Mouse (Mus musculus): Measurements from ENCODE around the gene Ucn.

Ucn gene

DNA sequence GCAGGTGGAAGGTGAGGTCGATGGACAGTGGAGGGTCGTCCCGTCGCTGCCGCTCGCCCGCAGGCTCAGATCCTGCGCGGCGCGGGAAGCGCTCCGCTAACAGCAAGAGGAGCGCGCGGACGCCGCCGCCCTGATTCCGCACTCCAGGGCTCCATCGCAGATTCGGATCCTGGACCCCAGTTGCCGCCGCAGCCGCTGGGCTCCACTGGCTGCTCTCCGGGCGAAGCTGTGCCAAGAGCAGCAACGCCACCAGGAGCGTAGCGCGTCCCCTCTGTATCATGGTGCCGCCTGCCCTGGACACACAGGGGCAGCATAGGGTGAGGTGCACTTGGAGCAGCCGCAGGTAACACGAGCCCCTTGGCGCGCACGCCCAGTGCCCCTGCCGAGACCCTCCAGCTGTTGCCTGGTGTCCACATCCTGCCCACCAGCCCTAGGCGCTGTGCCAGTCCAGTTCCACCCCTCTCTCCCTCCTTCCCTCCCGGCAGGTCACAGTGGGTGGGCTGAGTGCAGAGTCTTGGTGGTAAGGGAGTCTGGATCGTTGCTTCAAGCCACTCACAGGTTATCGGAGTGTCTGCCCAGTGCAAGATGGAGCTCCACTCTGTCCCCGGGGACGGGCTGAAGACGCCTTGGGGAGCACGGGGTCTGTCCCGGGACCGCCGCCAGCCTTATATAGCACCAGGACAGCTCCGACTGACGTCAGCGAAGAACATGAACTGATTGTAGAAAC lies at the start of gene Ucn:
TSS of gene Ucn (minus strand) at position 589 of the 727 bp plus-strand sequence.
- DNase-seq (ENCODE audit: low read depth, low spot score) = no peak

DNA sequence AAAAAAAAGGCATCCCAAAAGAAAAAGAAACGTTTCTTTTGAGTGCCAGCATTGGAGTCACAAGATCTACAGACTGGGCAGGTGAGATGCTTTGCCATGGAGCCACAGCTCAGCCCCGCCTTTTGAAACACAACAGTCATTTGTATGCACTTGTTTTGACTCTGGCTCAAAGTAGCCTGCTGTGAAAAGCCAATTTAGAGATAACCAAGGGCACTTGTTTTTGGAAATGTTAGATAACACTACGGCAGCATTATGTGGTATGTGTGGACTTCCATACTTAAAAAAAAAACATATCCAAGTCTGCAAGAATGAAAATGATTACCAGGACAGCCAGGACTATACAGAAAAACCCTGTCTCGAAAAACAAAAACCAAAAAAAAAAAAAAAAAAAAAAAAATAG lies 45.0 kb upstream of the Ucn start:
- DNase-seq (ENCODE audit: low read depth, low spot score) = no peak

DNA sequence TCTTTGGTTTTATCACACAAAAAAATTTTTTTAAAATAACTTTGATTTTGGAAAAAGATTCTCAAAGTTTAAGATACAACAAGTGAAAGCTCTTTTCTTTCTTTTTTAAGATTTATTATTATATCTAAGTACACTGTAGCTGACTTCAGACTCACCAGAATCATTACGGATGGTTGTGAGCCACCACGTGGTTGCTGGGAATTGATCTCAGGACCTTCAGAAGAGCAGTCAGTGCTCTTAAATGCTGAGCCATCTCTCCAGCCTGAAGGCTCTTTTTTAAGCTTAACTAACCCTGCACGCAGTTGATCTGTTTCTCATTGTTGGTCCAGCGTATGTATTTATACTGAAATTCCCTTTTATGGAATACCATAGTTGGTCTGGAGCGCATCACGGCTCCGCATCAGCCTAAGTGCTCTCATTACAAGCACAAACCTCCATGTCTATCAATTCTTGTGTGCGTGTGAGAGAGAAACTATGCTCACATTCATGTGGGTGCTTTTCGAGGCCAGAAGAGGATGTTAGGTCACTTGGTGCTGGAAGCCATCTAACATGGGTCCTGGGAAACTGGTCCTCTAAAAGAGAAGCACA lies 42.6 kb upstream of the Ucn start:
- DNase-seq (ENCODE audit: low read depth, low spot score) = no peak

DNA sequence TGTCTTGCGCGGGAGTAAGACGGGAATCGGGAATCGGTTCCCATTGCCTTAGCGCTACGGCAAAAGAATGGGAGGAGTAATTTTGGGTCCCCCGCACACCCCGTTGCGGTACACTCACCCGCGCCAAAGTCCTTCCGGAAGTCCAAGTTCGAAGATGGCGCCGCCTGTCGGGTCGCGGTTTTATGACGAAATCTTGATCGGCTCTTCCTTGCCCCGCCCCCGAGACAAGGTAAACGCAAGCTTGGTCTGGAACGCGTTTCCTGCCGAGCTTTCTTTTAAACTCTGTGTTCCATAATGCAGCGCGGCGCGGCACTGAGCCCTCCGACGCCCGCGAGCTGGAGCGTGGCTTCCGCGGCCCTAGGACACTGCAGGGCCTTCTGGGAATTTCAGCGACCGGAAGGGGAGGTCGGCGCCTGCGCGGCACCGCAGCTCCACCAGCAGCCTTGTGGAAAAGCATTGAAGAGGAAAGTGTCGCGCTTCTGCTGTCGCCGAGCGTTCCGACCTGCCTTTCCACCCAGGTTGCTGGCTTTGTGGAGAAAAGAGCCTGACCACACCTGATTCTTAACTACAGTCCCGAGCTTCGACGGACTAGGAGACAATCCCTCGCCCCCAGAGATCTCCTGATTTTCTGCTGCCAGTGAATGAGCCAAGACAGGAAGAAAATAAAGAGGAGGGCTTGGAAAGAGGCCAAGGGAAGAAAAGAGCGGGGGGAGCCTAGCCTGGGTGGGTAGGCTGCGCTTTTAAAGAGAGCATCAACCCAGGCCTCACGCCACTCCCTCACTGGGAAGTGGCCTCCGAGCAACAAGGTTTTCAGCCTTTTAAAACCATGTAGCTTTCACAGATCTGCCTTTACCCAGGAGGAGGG lies 41.4 kb upstream of the Ucn start, which contains the start of the genes Gm29609 and Gtf3c2:
TSS of gene Gm29609 (minus strand) at position 146 of the 865 bp plus-strand sequence.
TSS of gene Gtf3c2 (minus strand) at position 379 of the 865 bp plus-strand sequence.
- DNase-seq (ENCODE audit: low read depth, low spot score) = peak; percentile 93

DNA sequence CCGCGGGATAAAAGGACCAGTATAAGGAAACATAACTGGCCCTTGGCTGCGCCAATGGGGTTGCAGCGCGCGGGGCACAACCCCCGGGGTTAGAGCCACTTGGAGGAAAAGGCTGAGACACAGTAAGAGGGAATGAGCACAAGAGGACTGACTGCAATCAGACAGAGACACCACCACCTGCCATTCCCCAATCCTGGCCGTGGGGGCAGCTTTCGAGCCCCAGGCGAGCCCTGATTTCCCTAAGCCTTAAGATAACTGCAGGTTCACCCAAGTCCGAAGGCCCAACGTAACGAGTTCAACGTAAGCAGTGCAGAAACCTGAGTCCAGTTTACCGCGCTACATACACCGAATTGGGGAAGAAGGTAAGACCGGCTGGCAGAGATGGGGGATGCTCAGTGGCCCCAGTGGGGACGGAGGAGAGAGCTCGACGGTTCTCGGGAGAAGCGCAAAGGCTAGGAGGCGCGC lies 40.7 kb upstream of the Ucn start:
- DNase-seq (ENCODE audit: low read depth, low spot score) = no peak

DNA sequence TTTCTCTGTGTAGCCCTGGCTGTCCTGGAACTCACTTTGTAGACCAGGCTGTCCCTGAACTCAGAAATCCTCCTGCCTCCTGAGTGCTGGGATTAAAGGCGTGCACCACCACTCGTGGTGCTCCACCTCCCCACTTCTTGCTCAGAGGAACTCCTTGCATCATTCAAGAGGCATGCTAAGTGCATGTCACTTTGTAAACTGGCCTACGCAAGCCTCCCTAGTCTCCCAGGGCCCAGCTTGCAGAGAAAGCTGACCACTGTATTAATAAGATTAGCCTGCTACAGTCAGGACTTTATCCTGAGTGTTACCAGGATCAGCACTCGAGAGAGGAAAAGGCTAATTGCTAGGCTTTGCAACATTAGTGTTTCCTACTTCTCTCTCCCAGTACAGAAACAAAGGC lies 30.0 kb upstream of the Ucn start:
- DNase-seq (ENCODE audit: low read depth, low spot score) = no peak

DNA sequence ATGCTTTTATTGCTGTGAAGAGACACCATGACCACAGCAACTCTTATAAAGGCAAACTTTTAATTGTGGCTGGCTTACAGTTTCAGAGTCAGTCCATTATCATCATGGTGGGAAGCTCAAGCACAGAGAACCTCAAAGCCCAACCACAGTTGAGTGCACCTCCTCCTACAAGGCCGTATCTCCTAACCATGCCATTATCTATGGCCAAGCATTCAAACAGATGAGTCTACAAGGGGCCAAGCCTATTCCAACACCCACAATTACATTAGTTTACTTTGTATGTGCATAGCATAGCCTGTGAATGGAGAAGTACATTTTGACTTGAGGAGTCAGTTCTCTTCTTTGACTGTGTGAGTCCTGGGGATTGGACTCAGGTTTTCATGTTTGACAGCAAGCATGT lies 26.2 kb upstream of the Ucn start:
- DNase-seq (ENCODE audit: low read depth, low spot score) = no peak

DNA sequence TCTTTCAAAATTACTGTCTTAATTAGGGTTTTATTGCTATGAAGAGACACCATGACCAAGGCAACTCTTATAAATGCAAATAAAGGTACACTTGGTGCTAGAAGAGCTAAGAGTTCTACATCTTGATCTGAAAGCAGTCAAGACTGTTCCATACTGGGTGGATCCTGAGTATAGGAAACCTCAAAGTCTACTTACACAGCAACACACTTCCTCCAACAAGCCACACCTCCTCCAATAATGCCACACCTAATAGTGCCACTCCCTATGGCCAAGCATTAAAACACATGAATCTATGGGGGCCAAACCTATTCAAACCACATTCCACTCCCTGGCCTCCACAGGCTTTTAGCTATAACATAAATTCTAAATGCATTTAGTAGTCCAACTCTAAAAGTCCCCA lies 23.8 kb upstream of the Ucn start:
- no peak for DNase-seq (ENCODE audit: low read depth, low spot score)

DNA sequence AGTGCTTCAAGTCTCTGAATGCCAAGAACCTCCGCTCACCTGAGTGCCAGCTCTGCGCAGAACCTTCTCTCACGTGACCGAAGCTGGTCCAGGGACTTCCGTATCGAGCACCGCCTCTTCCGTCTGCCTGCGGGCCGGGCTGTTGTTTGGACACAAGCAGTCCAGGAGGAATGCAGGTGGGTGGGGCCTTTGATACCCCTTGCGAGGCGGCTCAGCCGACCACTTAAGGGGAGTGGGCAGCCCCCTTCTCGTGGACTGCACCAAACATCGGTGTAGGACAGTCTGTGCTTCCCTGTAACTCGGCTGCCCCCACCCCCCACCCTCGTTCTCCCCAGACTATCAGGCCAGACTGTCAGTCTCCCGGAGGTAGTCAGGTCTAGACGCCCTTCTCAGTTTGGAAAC lies 15.5 kb upstream of the Ucn start, which contains the start of gene Mpv17:
TSS of gene Mpv17 (minus strand) at position 100 of the 402 bp plus-strand sequence.
- DNase-seq (ENCODE audit: low read depth, low spot score) = peak; percentile 60

DNA sequence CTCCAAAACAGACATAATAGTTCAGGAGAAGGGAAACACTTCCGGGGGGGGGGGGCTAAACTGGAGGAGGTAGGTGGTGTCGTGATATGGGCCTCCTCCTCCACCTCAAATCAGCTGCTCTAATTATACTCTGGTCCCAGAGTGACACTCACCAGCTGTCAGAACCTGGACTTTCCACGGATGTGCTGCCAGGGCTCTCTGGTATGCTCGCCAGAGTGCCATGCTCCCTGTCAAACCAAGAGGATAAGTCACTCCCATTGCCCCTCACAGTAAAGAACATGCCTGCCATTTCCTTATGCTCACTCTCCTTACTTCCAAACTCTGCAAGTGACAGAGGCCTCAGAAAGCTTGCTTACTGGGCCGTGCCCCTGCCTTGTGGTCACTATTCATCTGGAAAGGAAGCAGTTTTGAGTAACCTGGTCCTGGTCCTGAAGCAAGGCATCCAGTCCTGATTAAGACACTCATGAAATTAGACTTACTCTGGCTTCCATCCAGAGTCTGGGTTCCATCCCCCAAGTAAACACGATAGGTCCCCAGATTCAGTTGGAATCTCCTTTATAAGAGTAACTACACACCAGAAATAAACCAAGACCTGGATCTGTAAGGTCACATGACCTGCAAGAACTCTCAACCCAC lies 15.0 kb upstream of the Ucn start:
- DNase-seq (ENCODE audit: low read depth, low spot score) = no peak

DNA sequence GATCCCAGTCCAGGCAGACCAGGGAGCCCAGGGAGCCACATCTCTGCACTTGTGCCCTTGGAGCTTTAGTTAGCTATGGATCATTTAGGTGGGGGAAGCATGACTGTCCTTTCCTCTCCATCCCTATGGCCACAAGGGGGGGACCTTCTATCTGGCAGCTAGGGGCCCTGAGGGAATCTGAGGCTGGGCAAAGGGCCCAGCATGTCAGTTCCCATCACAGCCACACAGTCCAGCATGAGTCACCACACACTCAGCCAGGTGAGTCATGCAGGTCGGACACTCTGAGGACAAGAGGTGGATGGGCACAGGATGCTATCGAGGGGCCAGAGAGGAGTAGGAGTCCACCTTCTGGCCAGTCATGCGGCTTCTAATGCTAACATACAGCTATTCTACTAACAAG lies 13.1 kb upstream of the Ucn start:
- no peak for DNase-seq (ENCODE audit: low read depth, low spot score)

DNA sequence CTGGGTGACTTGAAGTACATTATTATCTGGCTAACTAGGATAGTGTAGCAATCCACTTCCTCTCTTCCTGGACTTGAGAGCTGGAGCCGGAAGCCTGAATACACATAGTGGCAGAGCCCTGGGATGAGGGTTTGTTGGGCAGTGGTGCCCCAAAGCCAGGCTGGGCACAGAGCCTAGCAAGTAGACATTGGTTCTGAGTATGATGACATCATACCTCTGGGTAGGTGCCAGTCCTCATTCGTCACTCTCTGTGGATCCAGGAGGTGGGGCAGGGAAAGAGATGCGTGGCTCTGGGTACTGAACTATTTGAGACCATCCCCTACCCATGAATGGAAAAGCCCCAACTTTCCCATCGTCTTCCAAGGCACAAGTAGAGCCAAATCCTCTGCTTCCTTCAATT lies 11.2 kb upstream of the Ucn start:
- no peak for DNase-seq (ENCODE audit: low read depth, low spot score)

DNA sequence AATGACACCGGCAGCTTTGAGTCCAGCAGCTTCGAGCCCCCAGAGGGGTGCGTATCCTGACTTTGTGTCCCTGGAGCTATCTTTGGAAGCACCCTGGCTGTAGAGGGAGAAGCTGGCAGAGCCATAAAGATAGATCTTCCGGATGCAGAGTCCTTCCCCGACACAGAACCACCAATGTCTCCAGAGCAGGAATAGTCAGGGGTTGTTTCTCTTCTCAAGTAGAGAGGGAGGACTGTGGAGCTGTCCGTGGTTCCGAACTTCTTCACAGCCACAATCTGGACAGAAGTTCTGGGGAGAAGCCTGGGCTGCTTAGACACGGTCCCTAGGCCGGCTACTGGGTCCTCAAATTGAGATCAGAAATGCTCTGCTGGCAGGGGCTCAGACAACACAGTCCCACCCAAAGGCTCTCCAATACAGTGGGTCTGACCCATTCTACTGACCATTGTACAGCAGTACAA lies 368 bp upstream of the Ucn start:
- DNase-seq (ENCODE audit: low read depth, low spot score) = no peak

DNA sequence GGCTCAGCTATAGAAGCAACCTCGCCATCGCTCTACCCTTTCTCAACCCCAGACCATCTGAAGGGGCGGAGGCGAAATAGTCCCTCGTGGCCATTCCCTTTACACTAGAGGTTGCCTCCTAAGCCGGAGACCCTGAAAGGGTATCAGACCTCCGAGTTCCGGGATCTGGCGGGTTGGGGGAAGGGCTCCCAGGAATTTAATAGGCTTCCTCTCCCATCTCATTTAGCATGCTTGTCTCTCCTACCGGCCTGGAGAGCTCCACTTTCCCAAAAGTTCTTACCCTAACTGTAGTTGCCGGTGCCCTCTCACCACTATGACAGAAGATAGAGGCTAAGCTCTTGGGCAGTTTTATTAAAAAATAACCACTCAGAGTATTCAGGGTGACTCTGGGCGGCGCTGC lies 971 bp downstream of the Ucn start:
- DNase-seq (ENCODE audit: low read depth, low spot score) = no peak

DNA sequence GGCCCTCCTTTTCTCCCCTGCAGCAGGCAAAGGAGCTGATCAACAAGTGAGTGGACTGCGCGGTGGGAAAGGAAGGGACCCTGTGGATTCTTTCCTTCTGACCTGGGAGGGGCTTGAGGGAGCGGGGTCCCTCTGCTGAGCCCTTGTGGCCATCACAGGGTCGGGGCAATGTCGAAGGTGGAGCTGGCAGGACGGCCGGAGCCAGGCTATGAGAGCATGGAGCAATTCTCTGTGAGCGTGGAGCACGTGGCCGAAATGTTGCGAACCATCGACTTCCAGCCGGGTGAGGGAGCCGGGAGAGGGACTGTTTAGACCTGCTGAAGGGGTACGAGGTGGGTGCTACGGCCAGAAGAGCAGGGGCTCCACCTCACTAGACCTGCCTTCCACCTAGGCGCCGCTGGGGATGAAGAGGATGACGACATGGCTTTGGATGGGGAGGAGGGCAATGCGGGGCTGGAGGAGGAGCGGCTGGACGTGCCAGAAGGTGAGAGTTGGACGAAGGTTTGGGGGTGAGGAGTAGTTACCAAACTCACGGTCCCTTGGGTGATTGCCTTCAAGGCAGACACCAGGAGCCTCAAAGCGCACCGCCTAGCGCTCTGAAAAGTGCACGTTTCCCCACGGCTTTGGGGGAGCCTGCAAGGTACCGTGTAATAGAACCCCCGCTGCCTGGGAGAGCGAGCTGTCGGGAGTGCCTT lies 1.8 kb downstream of the Ucn start:
- DNase-seq (ENCODE audit: low read depth, low spot score) = no peak

DNA sequence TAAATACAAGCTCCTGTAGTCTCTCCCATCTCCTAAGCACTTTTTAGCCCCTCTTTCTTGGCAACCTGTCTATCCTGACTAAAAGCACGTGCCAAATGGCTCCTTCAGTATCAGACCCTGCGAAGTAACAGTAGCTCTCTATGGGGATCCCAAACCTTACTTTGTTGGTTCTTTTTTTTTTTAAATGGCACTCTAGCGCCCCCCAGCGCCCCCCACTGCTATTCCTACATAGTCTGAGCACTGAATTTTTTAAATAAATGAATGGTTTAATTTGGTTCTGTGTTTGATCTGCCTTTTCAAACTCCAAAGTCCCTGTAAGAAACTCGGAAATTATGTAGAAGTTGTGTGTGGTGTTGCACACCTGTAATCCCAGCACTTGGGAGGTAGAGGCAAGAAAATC lies 12.6 kb downstream of the Ucn start:
- no peak for DNase-seq (ENCODE audit: low read depth, low spot score)

DNA sequence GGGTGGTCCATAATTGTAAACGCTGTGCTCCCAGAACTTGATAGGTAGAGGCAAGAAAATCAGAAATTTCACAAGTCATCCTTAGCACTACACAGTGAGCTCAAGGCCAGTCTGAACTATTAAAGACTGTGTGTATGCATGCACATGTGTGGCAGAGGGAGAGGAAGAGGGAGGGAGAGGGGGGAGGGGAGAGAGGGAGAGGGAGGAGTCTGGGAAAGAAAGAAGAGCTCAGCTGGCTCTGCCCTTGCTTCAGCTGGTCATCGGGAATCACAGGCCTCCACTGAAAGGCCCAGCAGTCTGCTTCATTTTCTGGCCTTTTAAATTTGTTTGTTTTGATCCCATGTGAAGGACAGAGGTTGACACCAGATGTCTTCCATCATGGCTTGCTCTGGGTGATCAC lies 15.1 kb downstream of the Ucn start:
- DNase-seq (ENCODE audit: low read depth, low spot score) = no peak

DNA sequence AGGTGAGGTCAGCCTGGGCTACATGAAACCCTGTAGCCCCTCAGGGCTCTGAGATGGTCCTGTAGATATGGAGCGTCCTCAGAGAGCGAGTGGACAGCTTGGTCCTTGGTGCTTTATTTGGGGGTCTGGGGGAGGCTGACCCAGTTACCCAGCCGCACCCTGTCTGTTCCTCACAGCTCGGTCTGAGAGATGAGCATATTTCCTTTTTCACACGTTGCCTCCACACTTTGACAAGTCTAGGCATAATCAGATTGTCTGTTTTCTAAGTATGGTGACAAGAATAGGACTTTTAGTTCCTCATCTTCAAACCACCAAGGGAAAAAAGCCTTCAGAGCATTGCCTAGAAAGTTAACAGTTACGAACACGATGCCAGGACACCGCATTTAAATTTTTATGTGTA lies 17.5 kb downstream of the Ucn start:
- DNase-seq (ENCODE audit: low read depth, low spot score) = no peak

DNA sequence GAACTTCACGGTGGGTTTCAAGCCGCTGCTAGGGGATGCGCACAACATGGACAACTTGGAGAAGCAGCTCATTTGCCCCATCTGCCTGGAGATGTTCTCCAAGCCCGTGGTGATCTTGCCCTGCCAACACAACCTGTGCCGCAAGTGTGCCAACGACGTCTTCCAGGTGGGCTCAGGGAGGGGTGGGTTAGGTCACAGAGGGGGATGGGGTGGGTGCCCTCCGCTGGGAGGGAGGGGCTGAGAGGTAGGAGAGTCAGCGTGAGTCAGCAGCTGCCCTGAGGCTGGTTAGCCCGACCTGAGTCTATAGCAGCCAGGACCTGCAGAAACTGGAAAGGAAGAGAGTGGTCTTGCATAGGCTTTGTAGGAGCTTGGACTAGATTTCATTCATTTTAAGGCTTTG lies 21.7 kb downstream of the Ucn start:
- DNase-seq (ENCODE audit: low read depth, low spot score) = no peak

DNA sequence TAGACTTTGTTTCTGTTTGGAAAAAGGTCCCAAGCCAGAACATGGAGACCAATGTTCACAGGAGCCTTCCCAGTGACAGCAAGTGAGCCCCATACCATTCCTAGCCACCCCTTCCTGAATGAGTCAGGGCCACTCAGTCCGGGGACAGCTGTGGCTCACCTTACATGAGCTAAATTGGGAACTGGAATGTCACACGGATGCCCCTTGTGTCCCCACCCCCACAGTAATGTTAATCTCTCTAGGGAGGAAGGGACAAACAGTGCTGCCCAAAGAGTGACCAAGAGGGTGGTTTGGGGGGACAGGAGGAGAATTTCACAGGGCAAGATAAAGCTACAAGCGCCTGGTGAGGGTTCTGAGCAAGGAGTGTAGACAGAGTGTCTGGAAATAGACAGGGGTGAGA lies 22.3 kb downstream of the Ucn start, which contains the start of gene Trim54:
TSS of gene Trim54 (plus strand) at position 359 of the 400 bp plus-strand sequence.
- DNase-seq (ENCODE audit: low read depth, low spot score) = no peak

DNA sequence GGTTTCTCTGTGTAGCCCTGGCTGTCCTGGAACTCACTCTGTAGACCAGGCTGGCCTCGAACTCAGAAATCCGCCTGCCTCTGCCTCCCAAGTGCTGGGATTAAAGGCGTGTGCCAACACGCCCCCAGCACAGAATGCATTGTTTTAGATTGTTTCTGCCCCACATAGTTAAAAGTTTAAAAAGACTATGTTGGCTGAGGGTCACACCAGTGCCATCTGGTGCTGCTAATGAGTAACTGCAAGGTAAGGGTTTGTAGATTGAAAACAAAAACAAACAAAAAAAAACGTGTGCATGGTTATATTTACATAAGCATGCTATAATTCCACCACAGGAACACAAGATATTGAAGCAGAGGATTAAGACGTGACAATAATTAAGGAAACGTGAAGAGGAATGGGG lies 27.8 kb downstream of the Ucn start:
- DNase-seq (ENCODE audit: low read depth, low spot score) = no peak
